ENCODE assay signal across 18 mouse cellular contexts in the genomic region with DNA sequence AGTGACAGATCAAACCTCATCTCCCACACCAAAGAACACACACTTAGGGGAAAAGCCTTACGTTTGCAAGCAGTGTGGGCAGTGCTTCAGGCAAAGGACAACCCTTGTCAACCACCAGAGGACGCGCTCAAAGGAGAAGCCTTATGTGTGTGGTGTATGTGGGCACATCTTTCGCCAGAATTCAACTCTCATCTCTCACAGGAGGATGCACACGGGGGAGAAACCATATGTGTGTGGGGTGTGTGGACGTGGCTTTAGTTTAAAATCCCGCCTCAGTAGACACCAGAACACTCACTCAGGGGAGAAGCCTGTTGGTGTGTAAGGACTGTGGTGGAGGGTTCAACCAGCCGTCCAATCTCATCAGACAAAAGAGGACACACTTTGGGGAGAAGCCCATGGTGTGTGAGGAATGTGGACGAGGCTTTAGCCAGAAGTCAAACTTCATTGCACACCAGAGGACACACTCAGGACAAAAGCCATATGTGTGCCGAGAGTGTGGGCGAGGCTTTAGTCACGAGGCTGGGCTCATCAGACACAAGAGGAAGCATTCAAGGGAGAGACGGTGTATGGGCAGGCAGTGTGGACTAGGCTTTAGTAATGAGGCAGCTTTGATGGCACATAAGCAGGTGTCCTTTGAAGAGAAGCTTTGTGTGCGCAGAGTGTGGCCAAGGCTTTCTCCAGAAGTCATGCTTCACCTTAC.
A peak's percentile ranks its signal among the peaks of the same experiment; 100 is the strongest.
DNase-seq lines count a peak whose midpoint lies in the region; ATAC-seq lines count a peak whose summit lies in the region.
"Had no signal": no experiment of that assay in that cellular context is flagged by ENCODE, and none has a peak within 500 bp of the region (broad histone marks: within the 10 kb centered on the region; RNA-seq: fewer than 3 reads in every experiment).

No protein-coding gene starts in this region.

- H3K27ac ChIP-seq in hindbrain, embryonic 12.5 days: no peak overlapping the region
- H3K27ac ChIP-seq: embryonic facial prominence, embryonic 15.5 days; forebrain, embryonic 10.5 days; hindbrain, embryonic 14.5 days; neural tube, embryonic 12.5 days; stomach, embryonic 15.5 days had no signal

- H3K4me2 ChIP-seq in hindbrain, embryonic 12.5 days (replicated peaks): no peak overlapping the region
- H3K4me2 ChIP-seq: embryonic facial prominence, embryonic 15.5 days; heart, embryonic 11.5 days; hindbrain, embryonic 14.5 days; neural tube, embryonic 12.5 days; stomach, embryonic 15.5 days had no signal

- H3K4me3 ChIP-seq in hindbrain, embryonic 12.5 days: no peak overlapping the region
- H3K4me3 ChIP-seq: embryonic facial prominence, embryonic 15.5 days; forebrain, embryonic 10.5 days; neural tube, embryonic 12.5 days; stomach, embryonic 15.5 days had no signal

- no peak for ATAC-seq in hindbrain, embryonic 12.5 days (ENCODE audit: low FRiP score)

- H3K27me3 ChIP-seq in hindbrain, embryonic 12.5 days: no peaks in the 10 kb centered on the region
- H3K27me3 ChIP-seq: neural tube, embryonic 12.5 days; stomach, embryonic 15.5 days had no signal

- DNase-seq in layer of hippocampus, adult 18-20 months (ENCODE audit: low spot score in 2 of 2): peak; percentile 22 to 49
- no peak for DNase-seq in layer of hippocampus, postnatal 25 days (ENCODE audit: extremely low spot score in 1 of 2, low spot score in 1 of 2)
- DNase-seq in right cerebral cortex, postnatal 25 days: peak; percentile 44
- no peak for DNase-seq in right cerebral cortex, postnatal 14 days
- DNase-seq in left cerebral cortex, adult 8-10 months (ENCODE audit: low spot score in 2 of 2): peak; percentile 22 to 80
- no peak for DNase-seq in adrenal gland, postnatal 25 days
- DNase-seq: embryo, embryonic 11 days; gastrocnemius, postnatal 36 days; heart, postnatal 14 days; kidney, adult 18-20 months; lung, adult 18-20 months had no signal

- WGBS in hindbrain, embryonic 12.5 days: 81% methylated on average over 14 of the region's 14 CpGs

- no peak overlapping the region for H3K9ac ChIP-seq in hindbrain, embryonic 12.5 days
- H3K9ac ChIP-seq: embryonic facial prominence, embryonic 15.5 days; hindbrain, embryonic 14.5 days; neural tube, embryonic 12.5 days; stomach, embryonic 15.5 days had no signal

- no peaks in the 10 kb centered on the region for H3K9me3 ChIP-seq in hindbrain, embryonic 12.5 days (replicated peaks)
- H3K9me3 ChIP-seq: embryonic facial prominence, embryonic 15.5 days; forebrain, embryonic 10.5 days; neural tube, embryonic 12.5 days; stomach, embryonic 15.5 days had no signal

- H3K4me1 ChIP-seq in hindbrain, embryonic 12.5 days: no peaks in the 10 kb centered on the region
- H3K4me1 ChIP-seq: embryonic facial prominence, embryonic 15.5 days; forebrain, embryonic 10.5 days; neural tube, embryonic 12.5 days; stomach, embryonic 15.5 days had no signal

- peaks cover 5% of the 10 kb centered on the region for H3K36me3 ChIP-seq in hindbrain, embryonic 12.5 days
- H3K36me3 ChIP-seq: embryonic facial prominence, embryonic 15.5 days; forebrain, embryonic 10.5 days; neural tube, embryonic 12.5 days; stomach, embryonic 15.5 days had no signal

Comparison
In these comparisons a context has a peak if more than half of its experiments do, and no peak if none do; other contexts are left out.
1. DNase-seq: peak in layer of hippocampus, adult 18-20 months (2 of 2), right cerebral cortex, postnatal 25 days (single experiment) and left cerebral cortex, adult 8-10 months (2 of 2); none in layer of hippocampus, postnatal 25 days (0 of 2), right cerebral cortex, postnatal 14 days (single experiment) and adrenal gland, postnatal 25 days (single experiment).